Mouse (Mus musculus) testis, adult 2 months (tissue): ENCODE measurements around the gene Dnase1l3. TPM values are rescaled to one million over a fixed set of nuclear protein-coding genes. Genes with fewer than 3 reads are reported as not detected.

ENCODE experiments used
- H3K27ac ChIP-seq: fragments of 200-500 bp; 2 replicates; pipeline ENCODE4 v1.5.1; 2012; ENCODE audit warnings: low read depth, low read length; ENCODE audit not compliant: control insufficient read depth, insufficient read depth
- H3K27me3 ChIP-seq: fragments of 200-500 bp; 2 replicates; pipeline ENCODE4 v1.6.1; 2012; ENCODE audit warnings: mild to moderate bottlenecking, low read length, moderate library complexity; ENCODE audit not compliant: control insufficient read depth, insufficient read depth
- H3K36me3 ChIP-seq: fragments of 200-500 bp; 2 replicates; pipeline ENCODE4 v1.6.1; 2012; ENCODE audit warnings: mild to moderate bottlenecking, low read length; ENCODE audit not compliant: control insufficient read depth, insufficient read depth
- H3K4me1 ChIP-seq: fragments of 200-500 bp; 2 replicates; pipeline ENCODE4 v1.6.1; 2012; ENCODE audit warnings: low read length; ENCODE audit not compliant: control insufficient read depth, insufficient read depth
- H3K4me3 ChIP-seq: fragments of 200-500 bp; 2 replicates; pipeline ENCODE4 v1.5.1; 2012; ENCODE audit warnings: low read depth, mild to moderate bottlenecking, low read length, moderate library complexity, mixed read lengths; ENCODE audit not compliant: control insufficient read depth
- CTCF ChIP-seq: fragments of 200-500 bp; IDR thresholded peaks from 2 replicates; pipeline ENCODE4 v1.5.1; 2012; ENCODE audit warnings: low read depth, mild to moderate bottlenecking, inconsistent platforms, low read length, moderate library complexity; ENCODE audit not compliant: control insufficient read depth, insufficient read depth, insufficient replicate concordance
- POLR2A ChIP-seq: fragments of 200-500 bp; IDR thresholded peaks from 2 replicates; pipeline ENCODE4 v1.6.1; 2012; ENCODE audit warnings: low read depth, mild to moderate bottlenecking, inconsistent platforms, low read length, moderate library complexity; ENCODE audit not compliant: control insufficient read depth
- polyA plus RNA-seq: library from polyadenylated mRNA; depleted of rRNA; stranded (reverse); fragments of >200 nt; gene quantifications from 2 replicates; pipeline ENCODE4 v1.2.3, GENCODE M21; 2012

Gene Dnase1l3
- polyA plus RNA-seq, 1 experiment = 1.1 TPM

GRCm38 (mm10) chr14:7975177-7975576 is 19.2 kb downstream of the Dnase1l3 start:
- H3K36me3 ChIP-seq = no peaks in the 10 kb centered on the region
- H3K27me3 ChIP-seq = no peaks in the 10 kb centered on the region
- no peak overlapping the region for H3K4me3 ChIP-seq
- no peak overlapping the region for H3K27ac ChIP-seq
- TF ChIP-seq POLR2A (no peak), CTCF (no peak)
- H3K4me1 ChIP-seq = no peaks in the 10 kb centered on the region; the same call in 1 of the 2 replicates

- H3K27ac ChIP-seq = no peak overlapping the region
Observed at GRCm38 (mm10) chr14:7974643-7975042, 19.7 kb downstream of the Dnase1l3 start.

GRCm38 (mm10) chr14:7971889-7972493 is 22.4 kb downstream of the Dnase1l3 start:
- Histone ChIP-seq H3K4me3 (no peak overlapping the region), H3K27me3 (no peaks in the 10 kb centered on the region), H3K27ac (no peak overlapping the region), H3K36me3 (no peaks in the 10 kb centered on the region), H3K4me1 (no peaks in the 10 kb centered on the region; the same call in 1 of the 2 replicates)
- TF ChIP-seq CTCF (no peak), POLR2A (no peak)

More at GRCm38 (mm10) chr14:7974643-7975042, 19.7 kb downstream of the Dnase1l3 start:
- Histone ChIP-seq H3K27me3 (no peaks in the 10 kb centered on the region), H3K36me3 (no peaks in the 10 kb centered on the region), H3K4me3 (no peak overlapping the region), H3K4me1 (no peaks in the 10 kb centered on the region; the same call in 1 of the 2 replicates)
- TF ChIP-seq POLR2A (no peak), CTCF (no peak)

- no peaks in the 10 kb centered on the region for H3K36me3 ChIP-seq
- H3K4me1 ChIP-seq = no peaks in the 10 kb centered on the region
- no peak for TF ChIP-seq POLR2A
- peak; percentile 45; the same call in 1 of the 2 replicates for TF ChIP-seq CTCF
- H3K27me3 ChIP-seq = no peaks in the 10 kb centered on the region
- no peak overlapping the region for H3K27ac ChIP-seq
- H3K4me3 ChIP-seq = no peak overlapping the region
Observed at GRCm38 (mm10) chr14:7964219-7964889, 30.0 kb downstream of the Dnase1l3 start.

- H3K27ac ChIP-seq = no peak overlapping the region
- no peaks in the 10 kb centered on the region for H3K36me3 ChIP-seq
- TF ChIP-seq CTCF (no peak), POLR2A (no peak)
- no peak overlapping the region for H3K4me3 ChIP-seq
- H3K27me3 ChIP-seq = no peaks in the 10 kb centered on the region
- no peaks in the 10 kb centered on the region for H3K4me1 ChIP-seq
Observed at GRCm38 (mm10) chr14:7963160-7963559, 31.2 kb downstream of the Dnase1l3 start.

- TF ChIP-seq POLR2A (no peak), CTCF (no peak)
Observed at GRCm38 (mm10) chr14:7962626-7963025, 31.7 kb downstream of the Dnase1l3 start.

GRCm38 (mm10) chr14:7961714-7962113 is 32.7 kb downstream of the Dnase1l3 start:
- Histone ChIP-seq H3K36me3 (no peaks in the 10 kb centered on the region), H3K4me3 (no peak overlapping the region), H3K27ac (no peak overlapping the region), H3K27me3 (no peaks in the 10 kb centered on the region), H3K4me1 (peaks cover 6% of the 10 kb centered on the region)
- TF ChIP-seq CTCF (no peak), POLR2A (no peak)

More at GRCm38 (mm10) chr14:7962626-7963025, 31.7 kb downstream of the Dnase1l3 start:
- Histone ChIP-seq H3K27me3 (no peaks in the 10 kb centered on the region), H3K36me3 (no peaks in the 10 kb centered on the region), H3K4me3 (no peak overlapping the region), H3K27ac (no peak overlapping the region), H3K4me1 (no peaks in the 10 kb centered on the region; the same call in 1 of the 2 replicates)
